Comparison of ENCODE assay signal across 8 mouse cellular contexts in genomic region chr17:56356921-56357885, GRCm38 (mm10).
DNase-seq lines count a peak whose midpoint lies in the region.

No protein-coding gene starts in this region.

- peak; percentile 87 for DNase-seq in ZHBTc4 (ENCODE audit: low read depth, low spot score)
- DNase-seq in cerebellum, adult 9-11 months, result peak; percentile 80
- peak; percentile 56 to 74 for DNase-seq in frontal cortex, postnatal 14 days (ENCODE audit: low spot score in 2 of 2)
- DNase-seq in hindlimb bud, embryonic 11.5 days (ENCODE audit: extremely low spot score, low read depth, low spot score), result peak; percentile 78
- peak; percentile 70 for DNase-seq in left cerebral cortex, adult 11 months (ENCODE audit: low spot score)
- peak; percentile 85 for DNase-seq in lung, postnatal 36 days
- DNase-seq in retina, postnatal 1 day, result peak; percentile 87
- peak; percentile 42 to 71 for DNase-seq in urinary bladder, postnatal 4 days (ENCODE audit: low spot score in 2 of 2)

Comparison
In these comparisons a context has a peak if more than half of its experiments do, and no peak if none do; other contexts are left out.
1. Peak in every context shown above with its lines: DNase-seq.